Mouse (Mus musculus): ENCODE results near the gene Timm10b. TPM values are rescaled to one million over a fixed set of nuclear protein-coding genes. Genes with fewer than 3 reads are reported as not detected.

The Timm10b gene
- polyA plus RNA-seq (2014; fragmentation: Nextera tagmentation; extraction: Ambion mirVana), result 155 and 163 TPM in 2 replicates

DNA sequence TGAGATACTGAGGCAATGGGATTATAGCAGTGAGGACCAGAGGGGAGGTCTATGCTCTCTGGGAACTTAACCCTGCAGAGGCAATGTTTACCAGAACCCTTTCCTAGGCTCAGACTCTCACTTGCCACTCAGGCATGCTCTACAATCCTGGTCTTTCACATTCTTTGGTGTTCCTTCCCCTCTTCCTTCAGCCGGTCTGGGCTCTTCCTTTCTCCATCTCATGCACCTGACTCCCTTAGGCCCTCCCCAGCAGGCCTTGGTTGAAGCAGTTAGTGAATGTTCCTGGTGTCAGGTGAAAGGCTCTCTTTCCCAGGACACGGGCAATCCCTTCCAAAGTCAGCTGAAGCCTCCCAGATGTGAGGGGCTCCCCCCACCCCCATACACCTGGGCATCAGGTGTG lies at the start of gene Timm10b:
Gene Timm10b (plus strand): TSS at position 301 of the 400 bp plus-strand sequence.
- Histone ChIP-seq H3K27me3 (ENCODE audit: control insufficient read depth, insufficient read depth, low read length) (no peaks in the 10 kb centered on the region), H3K4me3 (ENCODE audit: low read depth, low read length) (peak within 1 kb of the TSS; percentile 69), H3K36me3 (ENCODE audit: control insufficient read depth, insufficient read depth, low read length) (peaks cover 14% of the 10 kb centered on the region), H3K4me2 (ENCODE audit: low read depth, low read length) (peak within 1 kb of the TSS; percentile 96), H3K9ac (replicated peaks; ENCODE audit: low read depth, low read length) (peak within 1 kb of the TSS; percentile 75), H3K9me3 (ENCODE audit: control insufficient read depth, low read length) (no peaks in the 10 kb centered on the region), H3K4me1 (ENCODE audit: control insufficient read depth, insufficient read depth, low read length) (peaks cover 25% of the 10 kb centered on the region), H3K27ac (ENCODE audit: low read depth, low read length) (peak within 1 kb of the TSS; percentile 86)
- ATAC-seq (ENCODE audit: low read depth), result no peak
- 4% methylated on average over 2 of the region's 2 CpGs for WGBS

DNA sequence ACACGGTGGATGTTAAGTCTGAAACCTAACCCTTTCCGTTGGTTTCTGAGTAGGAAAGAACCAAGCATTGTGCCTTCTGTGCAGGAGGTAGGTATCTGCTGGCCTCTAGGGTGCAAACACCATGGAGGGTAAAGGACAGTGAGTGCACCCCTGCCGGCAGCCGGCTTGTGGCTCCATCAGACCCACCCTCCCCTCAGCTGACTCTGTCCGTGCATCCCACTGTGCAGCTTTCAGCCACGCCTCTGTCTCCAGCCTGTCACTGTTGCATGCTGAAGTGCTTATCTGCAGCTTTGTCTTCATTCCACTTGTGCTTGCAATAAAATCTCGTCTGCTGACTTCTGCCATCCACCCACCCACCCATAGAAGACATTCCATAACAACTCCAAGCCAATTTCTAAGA lies 49.8 kb upstream of the Timm10b start:
- 44% methylated on average over 7 of the region's 7 CpGs for WGBS
- H3K27me3 ChIP-seq (ENCODE audit: control insufficient read depth, insufficient read depth, low read length), result no peaks in the 10 kb centered on the region
- H3K36me3 ChIP-seq (ENCODE audit: control insufficient read depth, insufficient read depth, low read length), result no peaks in the 10 kb centered on the region
- H3K4me3 ChIP-seq (ENCODE audit: low read depth, low read length), result no peak overlapping the region
- no peak for ATAC-seq (ENCODE audit: low read depth)
- H3K4me2 ChIP-seq (ENCODE audit: low read depth, low read length), result no peak overlapping the region
- no peak overlapping the region for H3K9ac ChIP-seq (replicated peaks; ENCODE audit: low read depth, low read length)
- no peaks in the 10 kb centered on the region for H3K4me1 ChIP-seq (ENCODE audit: control insufficient read depth, insufficient read depth, low read length)
- H3K27ac ChIP-seq (ENCODE audit: low read depth, low read length), result no peak overlapping the region
- no peaks in the 10 kb centered on the region for H3K9me3 ChIP-seq (ENCODE audit: control insufficient read depth, low read length)

DNA sequence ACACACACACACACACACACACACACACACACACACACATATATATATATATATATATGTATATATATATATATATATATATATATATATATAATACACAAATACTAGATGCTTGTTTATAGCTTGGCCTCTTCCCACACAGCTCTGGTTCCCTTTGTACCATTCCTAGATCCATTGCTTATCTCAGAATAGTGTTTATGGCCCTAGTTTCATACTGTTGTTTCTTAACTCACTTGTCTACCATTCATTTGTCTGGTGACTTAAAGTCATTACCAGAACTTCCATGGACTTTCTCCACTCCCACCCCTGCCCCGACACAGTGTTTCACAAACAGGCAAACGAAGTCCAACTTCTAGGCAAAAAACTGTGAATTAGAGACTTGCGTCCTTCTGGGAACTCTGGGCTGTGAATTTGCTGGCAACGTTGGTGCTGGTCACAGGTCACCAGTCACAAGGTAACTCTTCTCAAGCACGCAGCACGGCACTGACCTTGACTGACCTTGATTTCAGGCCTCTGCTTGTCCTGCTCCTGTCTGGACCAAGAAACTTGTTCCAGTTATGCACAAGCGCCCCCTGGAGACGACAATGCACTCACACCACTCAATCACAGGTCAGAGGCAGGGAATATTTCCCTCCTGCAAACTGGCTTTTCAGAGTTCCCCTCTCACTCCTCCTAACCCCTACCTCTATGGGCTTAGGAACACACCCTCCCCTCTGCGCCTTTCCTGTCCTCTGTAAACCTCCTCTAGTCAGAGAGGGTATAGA lies 36.8 kb upstream of the Timm10b start:
- Histone ChIP-seq H3K27me3 (ENCODE audit: control insufficient read depth, insufficient read depth, low read length) (no peaks in the 10 kb centered on the region), H3K36me3 (ENCODE audit: control insufficient read depth, insufficient read depth, low read length) (no peaks in the 10 kb centered on the region), H3K9me3 (ENCODE audit: control insufficient read depth, low read length) (no peaks in the 10 kb centered on the region), H3K4me2 (ENCODE audit: low read depth, low read length) (no peak overlapping the region), H3K9ac (replicated peaks; ENCODE audit: low read depth, low read length) (no peak overlapping the region), H3K4me3 (ENCODE audit: low read depth, low read length) (no peak overlapping the region), H3K27ac (ENCODE audit: low read depth, low read length) (no peak overlapping the region), H3K4me1 (ENCODE audit: control insufficient read depth, insufficient read depth, low read length) (no peaks in the 10 kb centered on the region)
- WGBS, result 40% methylated on average over 9 of the region's 9 CpGs
- peak; percentile 57; the same call in 1 of the 2 replicates for ATAC-seq (ENCODE audit: low read depth)

DNA sequence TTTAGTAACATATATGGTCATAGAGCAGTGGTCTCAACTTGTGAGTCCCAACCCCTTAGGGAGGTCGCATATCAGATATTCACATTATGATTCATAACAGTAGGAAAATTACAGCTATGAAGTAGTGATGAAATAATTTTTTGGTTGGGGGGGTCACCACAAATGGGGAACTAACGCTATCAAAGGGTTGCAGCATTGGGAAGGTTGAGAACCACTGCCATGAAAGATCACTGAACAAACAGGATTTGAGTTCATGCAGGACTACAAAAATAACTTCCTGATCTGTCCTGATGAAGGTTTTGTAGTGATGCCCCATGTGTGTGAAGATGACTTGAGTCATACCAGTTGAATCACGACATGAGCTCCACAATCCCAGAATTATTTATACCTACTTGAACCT lies 31.4 kb upstream of the Timm10b start:
- Histone ChIP-seq H3K4me2 (ENCODE audit: low read depth, low read length) (no peak overlapping the region), H3K27ac (ENCODE audit: low read depth, low read length) (no peak overlapping the region), H3K36me3 (ENCODE audit: control insufficient read depth, insufficient read depth, low read length) (peaks cover 33% of the 10 kb centered on the region), H3K4me1 (ENCODE audit: control insufficient read depth, insufficient read depth, low read length) (no peaks in the 10 kb centered on the region), H3K9me3 (ENCODE audit: control insufficient read depth, low read length) (no peaks in the 10 kb centered on the region), H3K9ac (replicated peaks; ENCODE audit: low read depth, low read length) (no peak overlapping the region), H3K27me3 (ENCODE audit: control insufficient read depth, insufficient read depth, low read length) (no peaks in the 10 kb centered on the region), H3K4me3 (ENCODE audit: low read depth, low read length) (no peak overlapping the region)
- ATAC-seq (ENCODE audit: low read depth), result no peak
- whole genome bisulfite sequencing, result 87% methylated on average over 3 of the region's 3 CpGs

DNA sequence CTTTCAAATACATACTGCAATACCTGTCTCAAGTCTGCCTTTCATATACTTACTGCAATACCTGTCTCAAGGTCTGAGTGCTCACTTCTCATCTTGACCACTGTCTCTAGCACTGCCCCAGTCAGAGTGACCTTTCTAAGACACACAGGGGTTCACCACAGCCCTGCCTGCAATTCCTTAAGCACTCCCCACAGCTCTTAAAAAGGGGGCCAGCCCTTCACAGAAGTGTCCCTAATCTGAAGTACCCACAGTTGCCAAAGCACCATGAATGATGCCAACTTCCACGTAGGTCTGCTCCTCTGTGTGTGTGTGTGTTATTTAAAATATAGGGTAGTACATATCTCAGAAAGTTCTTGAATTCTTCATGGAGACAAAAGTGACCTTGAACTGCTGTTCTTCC lies 28.1 kb upstream of the Timm10b start:
- Histone ChIP-seq H3K4me3 (ENCODE audit: low read depth, low read length) (no peak overlapping the region), H3K27me3 (ENCODE audit: control insufficient read depth, insufficient read depth, low read length) (no peaks in the 10 kb centered on the region), H3K4me1 (ENCODE audit: control insufficient read depth, insufficient read depth, low read length) (no peaks in the 10 kb centered on the region), H3K36me3 (ENCODE audit: control insufficient read depth, insufficient read depth, low read length) (peaks cover 57% of the 10 kb centered on the region), H3K4me2 (ENCODE audit: low read depth, low read length) (no peak overlapping the region), H3K9ac (replicated peaks; ENCODE audit: low read depth, low read length) (no peak overlapping the region), H3K27ac (ENCODE audit: low read depth, low read length) (no peak overlapping the region), H3K9me3 (ENCODE audit: control insufficient read depth, low read length) (no peaks in the 10 kb centered on the region)
- 90% methylated on average over 1 of the region's 1 CpGs for WGBS
- no peak for ATAC-seq (ENCODE audit: low read depth)

DNA sequence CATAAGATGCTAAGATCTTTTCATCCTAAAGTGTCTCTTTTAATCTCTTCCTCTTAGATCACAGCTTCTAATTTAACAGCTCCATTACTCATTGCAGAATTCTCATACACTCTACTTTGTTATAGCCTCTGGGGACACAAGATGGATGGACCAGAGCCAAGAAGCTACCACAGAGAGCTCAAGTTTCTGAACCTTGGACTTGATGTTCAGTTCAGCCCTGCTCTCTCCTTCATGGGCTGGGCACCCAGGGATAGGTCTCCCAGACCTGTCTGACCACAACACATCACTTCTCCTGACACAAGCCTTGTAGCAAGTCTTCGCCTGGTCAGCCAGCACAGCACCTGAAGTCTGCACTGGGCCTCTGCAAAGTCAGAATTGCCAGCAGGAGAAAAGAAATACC lies 25.5 kb upstream of the Timm10b start:
- Histone ChIP-seq H3K4me3 (ENCODE audit: low read depth, low read length) (no peak overlapping the region), H3K27me3 (ENCODE audit: control insufficient read depth, insufficient read depth, low read length) (no peaks in the 10 kb centered on the region), H3K4me2 (ENCODE audit: low read depth, low read length) (no peak overlapping the region), H3K36me3 (ENCODE audit: control insufficient read depth, insufficient read depth, low read length) (peaks cover 83% of the 10 kb centered on the region), H3K4me1 (ENCODE audit: control insufficient read depth, insufficient read depth, low read length) (no peaks in the 10 kb centered on the region), H3K9me3 (ENCODE audit: control insufficient read depth, low read length) (no peaks in the 10 kb centered on the region), H3K27ac (ENCODE audit: low read depth, low read length) (no peak overlapping the region), H3K9ac (replicated peaks; ENCODE audit: low read depth, low read length) (no peak overlapping the region)
- 87% methylated on average over 1 of the region's 1 CpGs for WGBS
- ATAC-seq (ENCODE audit: low read depth), result no peak

DNA sequence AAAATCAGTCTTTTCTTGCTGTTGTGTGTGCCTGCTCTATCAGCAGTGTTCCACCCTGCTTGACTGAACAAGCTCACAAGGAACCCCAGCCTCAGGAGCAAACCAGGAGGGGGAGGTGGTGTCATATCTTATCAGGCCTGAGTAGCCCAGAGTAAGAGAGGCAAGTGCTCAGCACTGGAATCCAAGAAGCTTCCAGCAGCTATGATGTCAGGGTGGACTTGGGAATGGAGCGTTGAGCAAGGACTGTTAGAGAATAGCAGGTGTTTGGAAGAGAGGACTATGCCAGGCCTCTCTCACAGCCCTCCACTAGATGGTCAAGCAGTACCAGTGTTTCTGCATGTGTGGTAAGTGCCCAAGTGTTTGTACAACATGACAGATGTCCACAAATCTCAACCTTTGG lies 24.1 kb upstream of the Timm10b start:
- Histone ChIP-seq H3K9ac (replicated peaks; ENCODE audit: low read depth, low read length) (no peak overlapping the region), H3K27ac (ENCODE audit: low read depth, low read length) (no peak overlapping the region), H3K9me3 (ENCODE audit: control insufficient read depth, low read length) (no peaks in the 10 kb centered on the region), H3K36me3 (ENCODE audit: control insufficient read depth, insufficient read depth, low read length) (peaks cover 85% of the 10 kb centered on the region), H3K4me3 (ENCODE audit: low read depth, low read length) (no peak overlapping the region), H3K4me2 (ENCODE audit: low read depth, low read length) (no peak overlapping the region), H3K27me3 (ENCODE audit: control insufficient read depth, insufficient read depth, low read length) (no peaks in the 10 kb centered on the region), H3K4me1 (ENCODE audit: control insufficient read depth, insufficient read depth, low read length) (no peaks in the 10 kb centered on the region)
- WGBS, result 90% methylated on average over 1 of the region's 1 CpGs
- no peak for ATAC-seq (ENCODE audit: low read depth)

DNA sequence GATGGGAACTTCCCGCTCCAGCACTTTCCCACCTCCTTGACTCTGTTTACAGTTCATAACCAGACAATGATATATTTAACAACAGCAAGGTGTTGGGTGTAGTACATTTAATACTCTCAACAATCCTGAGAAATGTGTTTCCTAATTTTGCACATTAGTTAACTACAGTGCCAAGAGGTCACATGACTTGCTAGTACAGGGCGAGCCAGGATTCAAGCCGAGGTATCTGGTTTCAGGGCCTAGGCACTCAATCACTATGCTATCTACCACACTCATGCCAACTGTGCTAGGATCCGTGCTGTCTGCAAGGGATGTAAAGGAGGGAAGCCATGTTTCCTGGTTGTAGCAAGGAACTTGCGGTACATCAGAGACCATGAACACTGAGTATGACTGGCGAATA lies 23.3 kb upstream of the Timm10b start:
- H3K4me3 ChIP-seq (ENCODE audit: low read depth, low read length), result no peak overlapping the region
- no peaks in the 10 kb centered on the region for H3K9me3 ChIP-seq (ENCODE audit: control insufficient read depth, low read length)
- 94% methylated on average over 6 of the region's 6 CpGs for WGBS
- no peak overlapping the region for H3K9ac ChIP-seq (replicated peaks; ENCODE audit: low read depth, low read length)
- H3K27ac ChIP-seq (ENCODE audit: low read depth, low read length), result no peak overlapping the region
- H3K36me3 ChIP-seq (ENCODE audit: control insufficient read depth, insufficient read depth, low read length), result peaks cover 80% of the 10 kb centered on the region
- no peak overlapping the region for H3K4me2 ChIP-seq (ENCODE audit: low read depth, low read length)
- no peak for ATAC-seq (ENCODE audit: low read depth)
- no peaks in the 10 kb centered on the region for H3K27me3 ChIP-seq (ENCODE audit: control insufficient read depth, insufficient read depth, low read length)
- no peaks in the 10 kb centered on the region for H3K4me1 ChIP-seq (ENCODE audit: control insufficient read depth, insufficient read depth, low read length)

DNA sequence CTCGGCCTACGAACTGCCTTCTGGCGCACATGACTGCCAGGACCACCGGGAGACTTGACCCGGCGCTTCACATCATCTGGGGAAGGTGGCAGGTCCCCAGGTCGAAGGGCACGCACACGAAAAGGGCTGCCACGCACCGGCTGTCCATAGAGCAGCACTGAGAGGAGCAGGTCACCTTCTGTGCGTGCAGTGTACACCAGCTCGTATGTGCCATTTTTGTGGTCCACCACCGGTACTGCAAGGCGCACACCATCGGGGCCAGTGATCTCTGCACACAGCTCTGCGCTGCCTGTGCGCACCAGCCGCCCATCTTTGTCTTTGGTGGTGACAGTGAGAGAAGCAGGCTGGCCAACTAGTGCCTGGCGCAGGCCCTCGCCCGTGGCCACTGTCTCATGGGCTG lies 22.0 kb upstream of the Timm10b start:
- no peak overlapping the region for H3K9ac ChIP-seq (replicated peaks; ENCODE audit: low read depth, low read length)
- no peak overlapping the region for H3K4me3 ChIP-seq (ENCODE audit: low read depth, low read length)
- H3K4me1 ChIP-seq (ENCODE audit: control insufficient read depth, insufficient read depth, low read length), result no peaks in the 10 kb centered on the region
- no peaks in the 10 kb centered on the region for H3K27me3 ChIP-seq (ENCODE audit: control insufficient read depth, insufficient read depth, low read length)
- no peak overlapping the region for H3K4me2 ChIP-seq (ENCODE audit: low read depth, low read length)
- no peak overlapping the region for H3K27ac ChIP-seq (ENCODE audit: low read depth, low read length)
- WGBS, result 97% methylated on average over 22 of the region's 22 CpGs
- ATAC-seq (ENCODE audit: low read depth), result no peak
- H3K36me3 ChIP-seq (ENCODE audit: control insufficient read depth, insufficient read depth, low read length), result peaks cover 73% of the 10 kb centered on the region
- no peaks in the 10 kb centered on the region for H3K9me3 ChIP-seq (ENCODE audit: control insufficient read depth, low read length)

All from neural tube, embryonic 14.5 days (tissue).